Mouse (Mus musculus) spleen, embryonic (tissue): ENCODE data around the gene Syna.

Source experiments
- CTCF ChIA-PET: fragments of 350-600 bp; sonication (Branson Sonifier 250); formaldehyde crosslinking; loops from one replicate; lab custom pipeline; 2022; lab: Charles Lee

The Syna gene

GRCm38 (mm10) chr5:134536036-134536435 lies 23.9 kb downstream of the Syna start:
- CTCF ChIA-PET = no interaction called here

- CTCF ChIA-PET = no interaction called here
Measured at GRCm38 (mm10) chr5:134532417-134532816, 27.6 kb downstream of the Syna start.

- CTCF ChIA-PET = no interaction called here
Measured at GRCm38 (mm10) chr5:134531585-134531984, 28.4 kb downstream of the Syna start.

GRCm38 (mm10) chr5:134530830-134531229 lies 29.1 kb downstream of the Syna start:
- CTCF ChIA-PET = no interaction called here

- CTCF ChIA-PET = no interaction called here
Measured at GRCm38 (mm10) chr5:134528488-134528887, 31.5 kb downstream of the Syna start.

GRCm38 (mm10) chr5:134525971-134526711 lies 33.8 kb downstream of the Syna start:
- CTCF ChIA-PET = no interaction called here

- CTCF ChIA-PET = no interaction called here
Measured at GRCm38 (mm10) chr5:134523728-134524127, 36.2 kb downstream of the Syna start.

- CTCF ChIA-PET = no interaction called here
Measured at GRCm38 (mm10) chr5:134522524-134522923, 37.4 kb downstream of the Syna start.

GRCm38 (mm10) chr5:134521806-134522205 lies 38.2 kb downstream of the Syna start:
- CTCF ChIA-PET = no interaction called here

GRCm38 (mm10) chr5:134521131-134521530 lies 38.8 kb downstream of the Syna start:
- CTCF ChIA-PET = no interaction called here

GRCm38 (mm10) chr5:134520120-134520519 lies 39.9 kb downstream of the Syna start:
- CTCF ChIA-PET = no interaction called here

- CTCF ChIA-PET = interaction anchor here (0.5 kb wide), 1 partner anchor 133 kb away, joined by 9 read pairs; no protein-coding TSS in a partner anchor
Measured at GRCm38 (mm10) chr5:134519471-134519870, 40.5 kb downstream of the Syna start.

GRCm38 (mm10) chr5:134512086-134512485 lies 47.9 kb downstream of the Syna start:
- CTCF ChIA-PET = no interaction called here

GRCm38 (mm10) chr5:134510266-134510665 lies 49.7 kb downstream of the Syna start:
- CTCF ChIA-PET = interaction anchor here (0.6 kb wide), 1 partner anchor 610 kb away, joined by 3 read pairs; no protein-coding TSS in a partner anchor

GRCm38 (mm10) chr5:134508965-134509364 lies 51.0 kb downstream of the Syna start:
- CTCF ChIA-PET = interaction anchor here (0.5 to 1.2 kb wide), 2 partner anchors 142 to 330 kb away, joined by 3 to 4 read pairs; no protein-coding TSS in a partner anchor
